Mouse (Mus musculus) heart, embryonic 14.5 days (tissue): ENCODE measurements around the gene Samhd1. TPM values are rescaled to one million over a fixed set of nuclear protein-coding genes. Genes with fewer than 3 reads are reported as not detected.

Experiments used
- ATAC-seq: fragments of 200-750 bp; cut with Nextera tagmentation; 2 replicates; pipeline ENCODE4 v1.8.0; 2017; ENCODE audit warnings: low read depth, moderate TSS enrichment; ENCODE audit not compliant: insufficient number of reproducible peaks, insufficient read depth, low FRiP score
- H3K27ac ChIP-seq, 2 experiments: fragments of 200-500 bp in 1 of 2; fragments of 300-500 bp in 1 of 2; sonication (generic) in 1 of 2; replicated peaks in 1 of 2; 2 replicates each; pipeline ENCODE4 v1.5.1; 2012 to 2014; ENCODE audit warnings: low read depth in 2 of 2, low read length in 2 of 2, control low read depth in 1 of 2, mild to moderate bottlenecking in 1 of 2, mixed read lengths in 1 of 2; ENCODE audit not compliant: control insufficient read depth in 1 of 2, insufficient read depth in 1 of 2
- H3K27me3 ChIP-seq: fragments of 300-500 bp; sonication (generic); 2 replicates; pipeline ENCODE4 v1.6.1; 2014; ENCODE audit warnings: mild to moderate bottlenecking, low read length, control low read depth; ENCODE audit not compliant: control insufficient read depth, insufficient read depth
- H3K36me3 ChIP-seq: fragments of 300-500 bp; sonication (generic); 2 replicates; pipeline ENCODE4 v1.6.1; 2014; ENCODE audit warnings: mild to moderate bottlenecking, control low read depth, low read length, mixed read lengths; ENCODE audit not compliant: control insufficient read depth, insufficient read depth
- H3K4me1 ChIP-seq, 2 experiments: fragments of 200-500 bp in 1 of 2; fragments of 300-500 bp in 1 of 2; sonication (generic) in 1 of 2; 2 replicates each; pipeline ENCODE4 v1.6.1; 2012 to 2014; ENCODE audit warnings: low read length in 2 of 2, control low read depth in 1 of 2, mixed read lengths in 1 of 2; ENCODE audit not compliant: control insufficient read depth in 2 of 2, insufficient read depth in 2 of 2
- H3K4me2 ChIP-seq: fragments of 300-500 bp; sonication (generic); 2 replicates; pipeline ENCODE4 v1.6.1; 2014; ENCODE audit warnings: mild to moderate bottlenecking, low read length
- H3K4me3 ChIP-seq, 2 experiments: fragments of 200-500 bp in 1 of 2; fragments of 300-500 bp in 1 of 2; sonication (generic) in 1 of 2; 2 replicates each; pipeline ENCODE4 v1.5.1; 2012 to 2014; ENCODE audit warnings: low read length in 2 of 2, mild to moderate bottlenecking in 2 of 2, control low read depth in 1 of 2, low read depth in 1 of 2, moderate library complexity in 1 of 2; ENCODE audit not compliant: control insufficient read depth in 1 of 2, insufficient read depth in 1 of 2
- H3K9ac ChIP-seq: fragments of 300-500 bp; sonication (generic); 2 replicates; pipeline ENCODE4 v1.6.1; 2014; ENCODE audit warnings: mild to moderate bottlenecking, low read length
- H3K9me3 ChIP-seq: fragments of 300-500 bp; sonication (generic); 2 replicates; pipeline ENCODE4 v1.6.1; 2016; ENCODE audit warnings: low read length, control low read depth; ENCODE audit not compliant: control insufficient read depth
- WGBS: fragments of 180-500 bp; shearing (Covaris S2); extraction: QIAGEN DNeasy Blood & Tissue Kit; methylation state at CpG from one replicate; pipeline ENCODE4 v1.1.7; 2014; 5-methylcytosine and 5-hydroxymethylcytosine counted together
- polyA plus RNA-seq: library from polyadenylated mRNA; unstranded; fragments of >200 nt; fragmentation: Nextera tagmentation; extraction: Ambion mirVana; gene quantifications from 2 replicates; pipeline ENCODE4 v1.2.1, GENCODE M21; 2014

Samhd1 gene
- polyA plus RNA-seq, 1 experiment from 2014 or later = 18.3 TPM

DNA sequence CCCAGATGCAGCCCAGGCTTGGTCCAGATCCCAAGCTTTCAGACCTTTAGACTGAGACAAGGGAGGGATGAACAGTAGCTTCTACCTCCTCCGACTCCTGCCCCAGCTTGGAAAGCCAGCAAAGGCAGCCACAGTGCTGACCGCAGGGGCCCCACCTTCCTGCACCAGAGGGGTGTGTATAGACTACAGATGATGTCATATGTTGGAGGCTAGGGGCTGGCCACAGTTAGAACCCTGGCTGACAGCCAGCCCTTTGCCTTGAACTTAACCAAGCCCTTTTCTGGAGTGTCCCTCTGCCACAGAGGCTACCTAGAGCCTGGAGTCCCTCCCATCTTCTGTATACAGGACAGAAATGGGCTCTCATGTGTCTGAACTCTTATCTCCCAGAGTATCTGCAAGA is 63.5 kb downstream of the Samhd1 start:
- Histone ChIP-seq H3K27ac (peak overlapping the region; percentile 92 to 96), H3K36me3 (peaks cover 19% of the 10 kb centered on the region), H3K9ac (peak overlapping the region; percentile 70), H3K9me3 (no peaks in the 10 kb centered on the region), H3K4me2 (peak overlapping the region; percentile 45), H3K4me3 (no peak overlapping the region), H3K27me3 (no peaks in the 10 kb centered on the region), H3K4me1 (peaks cover 76 to 99% of the 10 kb centered on the region in 2 experiments)
- peak; percentile 73 for ATAC-seq
- 5% methylated on average over 2 of the region's 2 CpGs for WGBS

DNA sequence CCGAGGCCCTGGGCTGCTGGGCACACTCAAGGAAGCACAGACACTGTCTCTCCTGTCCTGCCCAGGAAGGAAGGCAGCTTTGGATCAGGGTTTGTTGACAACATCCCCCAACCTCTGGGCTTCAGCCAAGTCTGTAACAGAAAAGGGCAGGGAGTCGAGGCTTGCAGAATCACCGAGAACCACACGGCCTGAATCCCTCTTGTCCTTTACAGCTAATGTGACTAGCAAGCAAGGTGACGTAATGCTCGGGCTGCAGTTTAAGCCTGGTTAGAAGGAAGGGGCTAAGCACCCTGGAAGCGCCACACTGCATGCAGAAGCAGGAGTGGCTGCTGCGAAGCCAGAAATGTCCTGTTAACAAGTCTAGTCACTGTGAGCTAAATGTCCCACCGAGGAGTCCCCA is 64.7 kb downstream of the Samhd1 start:
- peak; percentile 20; the same call in 1 of the 2 replicates for ATAC-seq
- no peaks in the 10 kb centered on the region for H3K27me3 ChIP-seq
- H3K4me3 ChIP-seq = no peak overlapping the region
- H3K4me2 ChIP-seq = peak overlapping the region; percentile 45
- peak overlapping the region; percentile 70 for H3K9ac ChIP-seq
- no peaks in the 10 kb centered on the region for H3K9me3 ChIP-seq
- H3K36me3 ChIP-seq = peaks cover 12% of the 10 kb centered on the region
- 5% methylated on average over 8 of the region's 9 CpGs for WGBS
- peaks cover 73 to 99% of the 10 kb centered on the region in 2 experiments for H3K4me1 ChIP-seq
- H3K27ac ChIP-seq = peak overlapping the region; percentile 92 to 96

DNA sequence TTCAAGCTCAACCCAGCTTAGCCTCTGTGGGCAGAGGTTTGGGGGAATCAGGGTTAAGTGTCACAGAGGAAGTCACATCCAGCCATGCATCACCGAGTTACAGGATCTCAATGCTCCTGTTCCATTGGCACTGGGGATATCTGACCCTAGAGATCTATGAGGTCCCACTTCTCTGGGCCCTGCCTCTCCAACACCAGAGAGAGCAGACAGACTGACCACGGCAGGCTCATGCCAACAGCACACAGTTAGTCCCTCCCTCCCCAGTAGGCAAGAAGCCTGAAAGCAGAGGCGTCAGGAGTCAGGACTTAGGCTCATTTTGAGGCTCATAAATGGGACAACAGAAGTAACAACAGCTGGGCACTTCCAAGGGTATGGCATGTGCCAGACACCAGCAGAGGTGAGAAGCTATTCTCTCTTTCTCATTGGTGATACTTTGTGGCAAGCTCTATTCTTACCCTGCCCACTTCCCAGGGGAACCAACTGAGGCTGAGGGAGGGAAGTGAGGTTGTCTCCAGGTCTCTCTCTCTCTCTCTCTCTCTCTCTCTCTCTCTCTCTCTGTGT is 65.2 kb downstream of the Samhd1 start:
- 13% methylated on average over 3 of the region's 3 CpGs for WGBS
- H3K4me1 ChIP-seq = peaks cover 77 to 99% of the 10 kb centered on the region in 2 experiments
- H3K27ac ChIP-seq = peak overlapping the region; percentile 92 to 96
- H3K4me3 ChIP-seq = no peak overlapping the region
- ATAC-seq = no peak
- H3K9ac ChIP-seq = peak overlapping the region; percentile 70
- no peaks in the 10 kb centered on the region for H3K9me3 ChIP-seq
- H3K27me3 ChIP-seq = no peaks in the 10 kb centered on the region
- H3K36me3 ChIP-seq = peaks cover 12% of the 10 kb centered on the region
- peak overlapping the region; percentile 45 for H3K4me2 ChIP-seq

DNA sequence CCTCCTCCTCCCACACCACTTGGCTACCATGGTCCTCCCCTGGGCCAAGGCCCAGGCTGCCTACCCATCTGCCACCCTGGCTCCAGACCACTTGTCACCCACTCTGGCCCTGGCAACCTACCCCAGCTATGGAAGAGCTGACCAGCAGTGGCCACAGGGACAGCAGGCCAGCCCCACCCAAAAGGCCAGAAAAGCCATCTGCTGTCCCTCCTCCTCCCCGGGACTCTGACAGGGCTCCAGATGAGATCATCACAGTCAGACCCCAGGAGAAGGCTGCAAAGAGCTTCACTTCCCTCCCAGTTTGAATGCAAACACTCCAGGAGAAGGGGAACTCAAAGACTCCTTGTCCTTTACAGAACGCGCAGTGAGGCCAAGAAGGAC is 65.7 kb downstream of the Samhd1 start:
- Histone ChIP-seq H3K4me3 (no peak overlapping the region), H3K27me3 (no peaks in the 10 kb centered on the region), H3K27ac (peak overlapping the region; percentile 92 to 96), H3K9ac (peak overlapping the region; percentile 70), H3K4me2 (peak overlapping the region; percentile 45), H3K4me1 (peaks cover 79 to 99% of the 10 kb centered on the region in 2 experiments), H3K9me3 (no peaks in the 10 kb centered on the region), H3K36me3 (peaks cover 12% of the 10 kb centered on the region)
- ATAC-seq = no peak
- 37% methylated on average over 3 of the region's 3 CpGs for WGBS

DNA sequence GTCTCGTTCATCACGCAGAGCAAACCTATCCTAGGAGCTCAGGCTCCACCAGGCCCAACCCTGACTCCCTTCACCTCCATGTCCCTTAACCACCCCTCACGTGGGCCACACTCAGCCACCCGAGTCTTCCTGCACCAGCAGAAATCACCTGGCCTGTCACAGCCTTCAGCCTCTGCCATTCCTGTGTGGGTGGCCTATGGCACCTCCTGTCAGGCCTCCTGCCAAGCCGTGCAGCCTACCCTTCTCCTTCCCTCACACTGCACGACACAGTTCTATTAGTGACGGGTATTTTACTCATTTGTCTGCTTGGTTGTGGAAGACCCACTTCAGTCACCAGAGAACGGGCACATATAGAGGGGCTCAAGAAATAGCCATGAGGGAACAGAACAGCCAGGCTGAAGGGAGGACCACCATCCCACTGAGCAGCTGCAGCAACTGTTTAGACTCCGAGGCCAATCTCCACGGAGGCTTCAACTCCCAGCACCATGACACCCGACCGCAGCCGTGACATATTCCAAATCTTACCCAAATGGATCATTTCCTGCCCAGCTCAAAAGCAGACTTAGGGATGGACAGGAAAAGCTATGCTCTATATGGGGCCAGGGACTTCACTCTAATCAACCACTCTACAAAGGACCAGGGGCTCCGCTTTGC is 66.2 kb downstream of the Samhd1 start:
- peak overlapping the region; percentile 92 to 96 for H3K27ac ChIP-seq
- WGBS = 58% methylated on average over 14 of the region's 14 CpGs
- no peak for ATAC-seq
- no peaks in the 10 kb centered on the region for H3K9me3 ChIP-seq
- H3K27me3 ChIP-seq = no peaks in the 10 kb centered on the region
- peak overlapping the region; percentile 45 for H3K4me2 ChIP-seq
- peaks cover 12% of the 10 kb centered on the region for H3K36me3 ChIP-seq
- H3K4me3 ChIP-seq = no peak overlapping the region
- peaks cover 80 to 99% of the 10 kb centered on the region in 2 experiments for H3K4me1 ChIP-seq
- H3K9ac ChIP-seq = peak overlapping the region; percentile 70; the same call in 1 of the 2 replicates

DNA sequence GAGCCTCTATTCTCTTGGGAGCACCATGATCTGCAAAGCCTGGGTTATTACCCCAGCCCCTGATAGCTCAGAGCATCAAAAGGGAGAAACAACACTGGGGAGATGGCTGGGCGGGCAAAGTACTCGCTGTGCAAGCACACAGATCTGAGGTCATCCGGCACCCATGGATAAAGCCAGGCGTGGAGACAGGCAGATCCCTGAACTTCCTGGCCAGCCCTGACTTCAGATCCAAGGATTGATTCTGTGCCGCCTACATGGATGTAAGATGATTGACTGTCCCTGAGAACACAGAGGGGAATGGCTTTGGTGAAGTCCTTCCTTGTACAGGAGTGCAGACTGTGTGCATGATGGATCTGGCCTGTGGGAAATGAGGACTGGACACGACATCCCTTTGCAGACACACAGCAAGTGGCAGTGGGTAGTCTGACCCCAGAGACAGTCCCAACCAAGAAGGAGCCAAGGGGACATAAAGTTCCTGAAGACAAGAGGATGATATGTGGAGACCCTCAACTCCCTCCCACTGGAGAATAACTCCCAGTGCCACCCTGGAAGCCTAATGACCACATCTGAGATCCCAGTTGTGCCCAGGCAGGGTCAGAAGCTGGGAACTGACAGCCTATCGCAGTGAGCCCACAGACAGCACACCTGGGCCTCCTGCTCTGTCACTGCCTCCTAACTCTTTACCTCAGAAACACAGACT is 68.2 kb downstream of the Samhd1 start:
- Histone ChIP-seq H3K4me3 (no peak overlapping the region), H3K36me3 (no peaks in the 10 kb centered on the region), H3K27me3 (no peaks in the 10 kb centered on the region), H3K4me2 (no peak overlapping the region), H3K4me1 (peaks cover 68 to 90% of the 10 kb centered on the region in 2 experiments), H3K9me3 (no peaks in the 10 kb centered on the region), H3K9ac (no peak overlapping the region), H3K27ac (peak overlapping the region; percentile 5 to 93; a peak in 2 of 4 replicates)
- 66% methylated on average over 7 of the region's 7 CpGs for WGBS
- ATAC-seq = no peak

DNA sequence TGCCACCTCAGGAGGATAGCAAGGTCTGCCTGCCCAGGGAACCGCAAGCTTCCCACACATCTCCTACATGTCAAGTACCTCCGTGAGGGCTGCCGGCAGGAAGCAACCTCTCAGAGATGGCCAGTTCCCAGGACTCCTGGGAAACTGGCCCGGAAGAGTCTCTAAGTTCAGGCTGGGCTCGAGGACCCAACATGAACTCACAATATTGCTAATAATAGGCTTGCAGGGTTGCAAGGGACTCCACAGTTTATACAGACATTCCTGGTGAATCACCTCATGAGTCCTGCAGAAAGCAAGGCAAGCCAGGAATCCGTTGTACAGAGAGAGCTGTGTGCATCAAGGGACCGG is 69.2 kb downstream of the Samhd1 start:
- Histone ChIP-seq H3K4me3 (no peak overlapping the region), H3K9ac (peak overlapping the region; percentile 42), H3K27me3 (no peaks in the 10 kb centered on the region), H3K36me3 (no peaks in the 10 kb centered on the region), H3K4me2 (peak overlapping the region; percentile 36; the same call in 1 of the 2 replicates), H3K9me3 (no peaks in the 10 kb centered on the region), H3K27ac (peak overlapping the region; percentile 69 to 93), H3K4me1 (peaks cover 57 to 80% of the 10 kb centered on the region in 2 experiments)
- ATAC-seq = no peak
- 8% methylated on average over 7 of the region's 7 CpGs for WGBS
